Mouse (Mus musculus) embryonic facial prominence, embryonic 11.5 days (tissue): ENCODE data around the gene Col28a1. TPM values are rescaled to one million over a fixed set of nuclear protein-coding genes. Genes with fewer than 3 reads are reported as not detected.

Experiments
- ATAC-seq: fragments of 200-750 bp; cut with Nextera tagmentation; replicated peaks from 2 replicates; pipeline ENCODE4 v1.8.0; 2017; ENCODE audit warnings: low read depth; ENCODE audit not compliant: insufficient number of reproducible peaks, low FRiP score, low TSS enrichment
- DNase-seq: peaks from one replicate; pipeline ENCODE4 v3.0.0-alpha.2; 2015; ENCODE audit warnings: low spot score
- H3K27ac ChIP-seq: fragments of 300-500 bp; sonication (generic); replicated peaks from 2 replicates; pipeline ENCODE4 v1.5.1; 2014; ENCODE audit warnings: mild to moderate bottlenecking, low read depth, low read length, control low read depth
- H3K27me3 ChIP-seq: fragments of 300-500 bp; sonication (generic); 2 replicates; pipeline ENCODE4 v1.6.1; 2014; ENCODE audit warnings: mild to moderate bottlenecking, low read length, moderate library complexity, mixed read lengths; ENCODE audit not compliant: control insufficient read depth, insufficient read depth
- H3K36me3 ChIP-seq: fragments of 300-500 bp; sonication (generic); replicated peaks from 2 replicates; pipeline ENCODE4 v1.6.1; 2014; ENCODE audit warnings: low read depth, mild to moderate bottlenecking, low read length, moderate library complexity, mixed read lengths; ENCODE audit not compliant: control insufficient read depth, insufficient read depth
- H3K4me1 ChIP-seq: fragments of 300-500 bp; sonication (generic); 2 replicates; pipeline ENCODE4 v1.6.1; 2014; ENCODE audit warnings: low read length, mixed read lengths; ENCODE audit not compliant: control insufficient read depth, insufficient read depth
- H3K4me2 ChIP-seq: fragments of 300-500 bp; sonication (generic); 2 replicates; pipeline ENCODE4 v1.6.1; 2014; ENCODE audit warnings: low read depth, mild to moderate bottlenecking, control low read depth, low read length, moderate library complexity
- H3K4me3 ChIP-seq: fragments of 300-500 bp; sonication (generic); 2 replicates; pipeline ENCODE4 v1.5.1; 2014; ENCODE audit warnings: low read depth, low read length, control low read depth
- H3K9ac ChIP-seq: fragments of 300-500 bp; sonication (generic); replicated peaks from 2 replicates; pipeline ENCODE4 v1.6.1; 2014; ENCODE audit warnings: mild to moderate bottlenecking, control low read depth, low read length
- H3K9me3 ChIP-seq: fragments of 300-500 bp; sonication (generic); replicated peaks from 2 replicates; pipeline ENCODE4 v1.6.1; 2016; ENCODE audit warnings: mild to moderate bottlenecking, low read length, inconsistent platforms, mixed read lengths; ENCODE audit not compliant: control insufficient read depth
- WGBS: fragments of 180-500 bp; shearing (Covaris S2); extraction: QIAGEN DNeasy Blood & Tissue Kit; methylation state at CpG from one replicate; pipeline ENCODE4 v1.1.7; 2014; 5-methylcytosine and 5-hydroxymethylcytosine counted together
- polyA plus RNA-seq: library from polyadenylated mRNA; unstranded; fragments of >200 nt; fragmentation: Nextera tagmentation; extraction: Ambion mirVana; gene quantifications from 2 replicates; pipeline ENCODE4 v1.2.1, GENCODE M21; 2014

Col28a1 gene
- polyA plus RNA-seq, 1 experiment from 2014 or later = 0.34 TPM

- no peaks in the 10 kb centered on the region for H3K9me3 ChIP-seq
- no peak overlapping the region for H3K4me3 ChIP-seq
- no peak overlapping the region for H3K9ac ChIP-seq
- H3K27me3 ChIP-seq = no peaks in the 10 kb centered on the region
- H3K36me3 ChIP-seq = no peaks in the 10 kb centered on the region
- no peak overlapping the region for H3K4me2 ChIP-seq
- no peak overlapping the region for H3K27ac ChIP-seq
- no peaks in the 10 kb centered on the region for H3K4me1 ChIP-seq
- no peak for DNase-seq
- 52% methylated on average over 5 of the region's 5 CpGs for WGBS
- no peak for ATAC-seq
Observed at GRCm38 (mm10) chr6:7971020-7971760, 221.2 kb downstream of the Col28a1 start.

- no peaks in the 10 kb centered on the region for H3K9me3 ChIP-seq
- no peak overlapping the region for H3K4me3 ChIP-seq
- no peak overlapping the region for H3K27ac ChIP-seq
- WGBS = 76% methylated on average over 4 of the region's 4 CpGs
- no peaks in the 10 kb centered on the region for H3K4me1 ChIP-seq
- H3K36me3 ChIP-seq = no peaks in the 10 kb centered on the region
- ATAC-seq (no peak), DNase-seq (no peak)
- no peaks in the 10 kb centered on the region for H3K27me3 ChIP-seq
- H3K4me2 ChIP-seq = no peak overlapping the region
- no peak overlapping the region for H3K9ac ChIP-seq
Observed at GRCm38 (mm10) chr6:7969376-7969775, 223.0 kb downstream of the Col28a1 start.

GRCm38 (mm10) chr6:7965833-7966522 lies 226.4 kb downstream of the Col28a1 start:
- Histone ChIP-seq H3K27me3 (no peaks in the 10 kb centered on the region), H3K4me3 (no peak overlapping the region), H3K9ac (no peak overlapping the region), H3K36me3 (no peaks in the 10 kb centered on the region), H3K4me1 (no peaks in the 10 kb centered on the region), H3K9me3 (no peaks in the 10 kb centered on the region), H3K27ac (no peak overlapping the region), H3K4me2 (no peak overlapping the region)
- DNase-seq (peak; percentile 58), ATAC-seq (peak; percentile 80)
- WGBS = 29% methylated on average over 11 of the region's 11 CpGs

GRCm38 (mm10) chr6:7962749-7963148 lies 229.7 kb downstream of the Col28a1 start:
- 89% methylated on average over 7 of the region's 7 CpGs for WGBS

GRCm38 (mm10) chr6:7952208-7952607 lies 240.2 kb downstream of the Col28a1 start:
- Histone ChIP-seq H3K27ac (no peak overlapping the region), H3K36me3 (no peaks in the 10 kb centered on the region), H3K9ac (no peak overlapping the region), H3K27me3 (no peaks in the 10 kb centered on the region), H3K4me1 (no peaks in the 10 kb centered on the region), H3K9me3 (no peaks in the 10 kb centered on the region), H3K4me2 (no peak overlapping the region), H3K4me3 (no peak overlapping the region)
- ATAC-seq (no peak), DNase-seq (no peak)
- WGBS = 34% methylated on average over 2 of the region's 2 CpGs

More at GRCm38 (mm10) chr6:7962749-7963148, 229.7 kb downstream of the Col28a1 start:
- Histone ChIP-seq H3K27me3 (no peaks in the 10 kb centered on the region), H3K36me3 (no peaks in the 10 kb centered on the region), H3K4me1 (no peaks in the 10 kb centered on the region), H3K4me2 (no peak overlapping the region), H3K27ac (no peak overlapping the region), H3K4me3 (no peak overlapping the region), H3K9me3 (no peaks in the 10 kb centered on the region), H3K9ac (no peak overlapping the region)
- DNase-seq (no peak), ATAC-seq (no peak)

- no peaks in the 10 kb centered on the region for H3K4me1 ChIP-seq
- DNase-seq (no peak), ATAC-seq (no peak)
- H3K4me3 ChIP-seq = no peak overlapping the region
- H3K4me2 ChIP-seq = no peak overlapping the region
- H3K9ac ChIP-seq = no peak overlapping the region
- no peaks in the 10 kb centered on the region for H3K36me3 ChIP-seq
- no peak overlapping the region for H3K27ac ChIP-seq
- no peaks in the 10 kb centered on the region for H3K9me3 ChIP-seq
- H3K27me3 ChIP-seq = no peaks in the 10 kb centered on the region
Observed at GRCm38 (mm10) chr6:7951778-7952177, 240.6 kb downstream of the Col28a1 start.

Other genes with a start within 250 kb of the Col28a1 start
- 31.3 and 36.3 TPM in 2 replicates for gene Mios, start 16.6 kb upstream of the Col28a1 start, polyA plus RNA-seq
- 208 and 228 TPM in 2 replicates for gene Rpa3, start 66.6 kb upstream of the Col28a1 start, polyA plus RNA-seq
- gene Umad1, start 66.7 kb upstream of the Col28a1 start, polyA plus RNA-seq = 19.7 and 22.6 TPM in 2 replicates
- gene Gm45062, start 66.8 kb upstream of the Col28a1 start, polyA plus RNA-seq = 14.3 and 17.1 TPM in 2 replicates